Mouse (Mus musculus) heart, embryonic 11.5 days (tissue): Measurements from ENCODE around the gene Esr1. TPM values are rescaled to one million over a fixed set of nuclear protein-coding genes. Genes with fewer than 3 reads are reported as not detected.

ENCODE experiments used
- ATAC-seq: fragments of 200-750 bp; cut with Nextera tagmentation; replicated peaks from 2 replicates; pipeline ENCODE4 v1.8.0; 2017; ENCODE audit warnings: moderate library complexity; ENCODE audit not compliant: insufficient number of reproducible peaks, low FRiP score, low TSS enrichment
- H3K27ac ChIP-seq: fragments of 300-500 bp; sonication (generic); 2 replicates; pipeline ENCODE4 v1.5.1; 2014; ENCODE audit warnings: mild to moderate bottlenecking, low read depth, low read length
- H3K27me3 ChIP-seq: fragments of 300-500 bp; sonication (generic); 2 replicates; pipeline ENCODE4 v1.6.1; 2014; ENCODE audit warnings: mild to moderate bottlenecking, low read length, mixed read lengths; ENCODE audit not compliant: control insufficient read depth, insufficient read depth
- H3K36me3 ChIP-seq: fragments of 300-500 bp; sonication (generic); 2 replicates; pipeline ENCODE4 v1.6.1; 2014; ENCODE audit warnings: mild to moderate bottlenecking, low read length, moderate library complexity, mixed read lengths; ENCODE audit not compliant: control insufficient read depth, insufficient read depth
- H3K4me1 ChIP-seq: fragments of 300-500 bp; sonication (generic); 2 replicates; pipeline ENCODE4 v1.6.1; 2014; ENCODE audit warnings: low read length; ENCODE audit not compliant: control insufficient read depth, insufficient read depth
- H3K4me2 ChIP-seq: fragments of 300-500 bp; sonication (generic); 2 replicates; pipeline ENCODE4 v1.6.1; 2014; ENCODE audit warnings: mild to moderate bottlenecking, moderate library complexity
- H3K4me3 ChIP-seq: fragments of 300-500 bp; sonication (generic); 2 replicates; pipeline ENCODE4 v1.5.1; 2014; ENCODE audit warnings: low read depth, low read length
- H3K9ac ChIP-seq: fragments of 300-500 bp; sonication (generic); 2 replicates; pipeline ENCODE4 v1.6.1; 2014; ENCODE audit warnings: mild to moderate bottlenecking, low read depth, low read length, moderate library complexity
- H3K9me3 ChIP-seq: fragments of 300-500 bp; sonication (generic); replicated peaks from 2 replicates; pipeline ENCODE4 v1.6.1; 2016; ENCODE audit warnings: low read length; ENCODE audit not compliant: control insufficient read depth
- WGBS: fragments of 180-500 bp; shearing (Covaris S2); extraction: QIAGEN DNeasy Blood & Tissue Kit; methylation state at CpG from one replicate; pipeline ENCODE4 v1.1.7; 2014; ENCODE audit not compliant: insufficient replicate concordance; 5-methylcytosine and 5-hydroxymethylcytosine counted together
- polyA plus RNA-seq: library from polyadenylated mRNA; unstranded; fragments of >200 nt; fragmentation: Nextera tagmentation; extraction: Ambion mirVana; gene quantifications from 2 replicates; pipeline ENCODE4 v1.2.1, GENCODE M21; 2014

Gene Esr1
- polyA plus RNA-seq, 1 experiment from 2014 or later, result 1.3 TPM

DNA sequence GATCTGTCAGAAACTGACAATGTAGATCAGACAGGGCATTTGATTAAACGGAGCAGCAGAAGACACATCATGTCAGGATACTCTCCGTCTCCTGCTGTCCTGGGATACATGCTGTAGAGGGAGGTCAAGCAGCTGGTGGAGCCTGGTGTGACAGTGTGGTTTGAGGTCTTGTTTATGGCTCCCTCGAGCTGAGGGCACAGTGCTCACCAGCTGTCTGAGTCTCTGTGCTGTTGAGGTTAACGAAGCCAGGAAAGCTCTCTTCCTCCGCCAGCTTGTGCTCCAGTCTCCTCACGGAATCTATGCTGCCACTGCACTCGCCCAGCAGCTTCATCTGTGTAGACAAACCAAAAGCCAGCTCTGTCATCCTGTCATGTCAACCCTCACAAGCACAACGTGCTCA lies 429.9 kb downstream of the Esr1 start:
- Histone ChIP-seq H3K4me2 (no peak overlapping the region), H3K9ac (no peak overlapping the region), H3K27me3 (no peaks in the 10 kb centered on the region), H3K36me3 (peaks cover 13% of the 10 kb centered on the region; the same call in 1 of the 2 replicates), H3K4me3 (no peak overlapping the region), H3K4me1 (no peaks in the 10 kb centered on the region), H3K27ac (no peak overlapping the region), H3K9me3 (no peaks in the 10 kb centered on the region)
- ATAC-seq, result no peak
- 76% methylated on average over 8 of the region's 8 CpGs for WGBS

- H3K36me3 ChIP-seq, result peaks cover 13% of the 10 kb centered on the region; the same call in 1 of the 2 replicates
- ATAC-seq, result no peak
Observed at GRCm38 (mm10) chr10:5044481-5044880, 433.1 kb downstream of the Esr1 start.

GRCm38 (mm10) chr10:5045213-5045612 lies 433.8 kb downstream of the Esr1 start:
- Histone ChIP-seq H3K9ac (no peak overlapping the region), H3K4me2 (no peak overlapping the region), H3K9me3 (no peaks in the 10 kb centered on the region), H3K4me1 (no peaks in the 10 kb centered on the region), H3K27ac (no peak overlapping the region), H3K27me3 (no peaks in the 10 kb centered on the region), H3K36me3 (peaks cover 12% of the 10 kb centered on the region; the same call in 1 of the 2 replicates), H3K4me3 (no peak overlapping the region)
- 85% methylated on average over 7 of the region's 7 CpGs for WGBS
- no peak for ATAC-seq

More at GRCm38 (mm10) chr10:5044481-5044880, 433.1 kb downstream of the Esr1 start:
- H3K4me1 ChIP-seq, result no peaks in the 10 kb centered on the region
- no peaks in the 10 kb centered on the region for H3K27me3 ChIP-seq
- H3K4me2 ChIP-seq, result no peak overlapping the region
- no peaks in the 10 kb centered on the region for H3K9me3 ChIP-seq
- H3K9ac ChIP-seq, result no peak overlapping the region
- H3K27ac ChIP-seq, result no peak overlapping the region
- H3K4me3 ChIP-seq, result no peak overlapping the region
- WGBS, result 82% methylated on average over 8 of the region's 8 CpGs

GRCm38 (mm10) chr10:5045671-5046070 lies 434.3 kb downstream of the Esr1 start:
- no peak overlapping the region for H3K9ac ChIP-seq
- H3K36me3 ChIP-seq, result peaks cover 11% of the 10 kb centered on the region; the same call in 1 of the 2 replicates
- H3K4me3 ChIP-seq, result no peak overlapping the region
- no peaks in the 10 kb centered on the region for H3K4me1 ChIP-seq
- 89% methylated on average over 5 of the region's 5 CpGs for WGBS
- no peaks in the 10 kb centered on the region for H3K9me3 ChIP-seq
- no peaks in the 10 kb centered on the region for H3K27me3 ChIP-seq
- H3K4me2 ChIP-seq, result no peak overlapping the region
- ATAC-seq, result no peak
- no peak overlapping the region for H3K27ac ChIP-seq

Other genes with a start within 250 kb of the Esr1 start
- gene Zbtb2, start 223.5 kb upstream of the Esr1 start, polyA plus RNA-seq, result 10.8 and 14.0 TPM in 2 replicates
- 87.3 and 91.7 TPM in 2 replicates for gene Rmnd1, start 179.2 kb upstream of the Esr1 start, polyA plus RNA-seq
- gene Armt1, start 179.1 kb upstream of the Esr1 start, polyA plus RNA-seq, result 20.2 and 23.3 TPM in 2 replicates
- 0.11 TPM in 1 of 2 replicates, not detected in the other for gene Ccdc170, start 129.1 kb upstream of the Esr1 start, polyA plus RNA-seq